Mouse (Mus musculus) bone marrow macrophage, adult 2 months (primary cell): ENCODE results near the gene Fbxw8.

Experiments
- CTCF ChIP-seq: IDR thresholded peaks from 2 replicates; pipeline ENCODE4 v1.5.1; 2012; ENCODE audit warnings: low read depth, mild to moderate bottlenecking, low read length, moderate library complexity
- POLR2A ChIP-seq: IDR thresholded peaks from 2 replicates; pipeline ENCODE4 v1.6.1; 2012; ENCODE audit warnings: mild to moderate bottlenecking, low read depth, low read length, borderline replicate concordance

GRCm38 (mm10) chr5:118120670-118121069, 34.6 kb downstream of the Fbxw8 start:
- TF ChIP-seq CTCF, result no peak
- TF ChIP-seq POLR2A, result no peak
